Mouse (Mus musculus): ENCODE results near the gene Ppp1r15a. TPM values are rescaled to one million over a fixed set of nuclear protein-coding genes. Genes with fewer than 3 reads are reported as not detected.
"Not testable (repeated sequence)": the region's sequence is repeated elsewhere in the genome, so short reads cannot be mapped to it uniquely, and the experiment has no call there.

The Ppp1r15a gene
- total RNA-seq, 2 experiments from 2014 or later, result 47.1 to 48.6 TPM

DNA sequence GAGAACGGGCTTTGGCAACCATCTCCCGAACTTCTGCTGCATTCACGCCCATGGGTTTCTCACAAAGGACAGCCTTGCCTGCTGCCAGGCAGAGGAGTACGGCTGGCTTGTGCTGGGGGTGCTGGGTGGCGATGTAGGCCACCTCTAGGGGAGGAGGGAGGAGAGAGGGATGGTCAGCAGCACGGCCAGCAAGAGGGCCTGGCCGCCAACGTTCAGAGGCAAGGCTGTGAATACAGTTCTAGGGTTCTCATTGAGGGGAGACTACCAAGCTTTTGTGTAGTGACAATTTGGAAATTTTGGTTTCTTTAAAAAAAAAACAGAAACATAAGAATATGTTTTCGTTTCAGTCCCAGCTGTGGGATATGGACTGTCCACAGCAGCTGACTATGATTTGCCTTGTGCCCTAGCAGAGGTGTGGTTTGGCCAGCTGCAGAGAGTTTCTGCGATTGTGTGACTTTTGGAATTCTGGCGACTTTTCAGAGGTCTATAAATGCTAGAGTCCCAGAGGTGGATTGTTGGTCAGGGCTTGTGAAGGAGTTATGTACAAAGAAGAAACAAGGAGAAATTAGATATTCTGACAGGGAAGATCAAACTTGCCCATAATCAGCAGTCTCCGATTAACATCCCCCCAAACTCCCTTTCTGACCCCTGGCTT, 39.2 kb downstream of the Ppp1r15a start, which contains the start of gene Gm45808:
Gm45808 (minus strand) TSS at position 51 of the 655 bp plus-strand sequence.
- no peak for DNase-seq (ENCODE audit: low spot score in 2 of 2)

DNA sequence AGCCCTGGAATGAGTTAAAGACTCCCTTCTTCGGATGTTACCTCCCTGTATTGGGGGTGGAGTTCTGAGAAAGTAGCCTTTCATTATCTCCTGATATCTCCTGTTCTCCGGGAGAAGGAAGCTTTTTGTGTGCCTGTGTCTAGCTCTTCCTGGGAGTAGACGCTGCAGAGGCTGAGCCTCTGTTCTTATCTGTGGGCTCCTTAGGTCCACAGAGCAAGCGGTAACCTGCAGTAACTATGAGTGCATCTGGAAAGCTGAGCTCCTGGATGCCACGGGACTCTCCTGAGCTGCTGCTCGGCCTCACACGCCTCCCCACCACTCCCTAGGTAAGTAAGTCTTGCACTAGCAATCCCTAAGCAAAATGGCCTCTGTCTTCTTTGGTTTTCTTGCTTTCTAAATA, 39.9 kb downstream of the Ppp1r15a start:
- DNase-seq (ENCODE audit: low spot score in 2 of 2), result no peak

- not testable (repeated sequence) for DNase-seq (ENCODE audit: low spot score in 2 of 2)
These were observed 41.1 kb downstream of the Ppp1r15a start for GRCm38 (mm10) chr7:45484985-45485384.

- no peak for DNase-seq (ENCODE audit: low spot score in 2 of 2)
These were observed 43.9 kb downstream of the Ppp1r15a start for GRCm38 (mm10) chr7:45482166-45482565.

DNA sequence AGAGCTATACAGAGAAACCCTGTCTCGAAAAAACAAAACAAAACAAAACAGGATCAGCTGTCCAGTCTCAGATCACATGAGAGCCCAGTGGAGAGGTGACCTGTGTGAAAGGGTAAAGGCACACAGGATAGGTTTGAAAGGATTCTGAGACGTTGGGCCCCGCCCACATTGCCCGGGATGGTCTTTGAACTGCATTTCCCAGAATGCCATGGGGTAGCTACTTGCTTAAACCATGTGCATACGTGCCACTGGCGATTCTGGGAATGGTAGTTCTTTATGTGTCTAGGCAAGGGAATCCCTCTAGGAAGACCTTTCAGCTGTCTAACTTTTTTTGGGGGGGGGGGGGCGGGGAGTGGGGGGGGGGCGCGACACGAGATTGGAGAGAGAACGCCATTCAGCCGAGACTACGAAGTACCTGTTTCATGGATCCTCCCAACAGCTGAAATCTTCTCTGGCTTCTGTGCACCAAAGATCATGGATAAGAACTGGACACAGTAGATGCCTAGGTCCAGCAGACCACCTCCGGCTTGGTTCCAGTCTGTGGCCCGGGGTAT, 44.6 kb downstream of the Ppp1r15a start, which contains the start of gene Tulp2:
Tulp2 (plus strand) TSS at position 504 of the 554 bp plus-strand sequence.
- DNase-seq (ENCODE audit: low spot score in 2 of 2), result no peak

DNA sequence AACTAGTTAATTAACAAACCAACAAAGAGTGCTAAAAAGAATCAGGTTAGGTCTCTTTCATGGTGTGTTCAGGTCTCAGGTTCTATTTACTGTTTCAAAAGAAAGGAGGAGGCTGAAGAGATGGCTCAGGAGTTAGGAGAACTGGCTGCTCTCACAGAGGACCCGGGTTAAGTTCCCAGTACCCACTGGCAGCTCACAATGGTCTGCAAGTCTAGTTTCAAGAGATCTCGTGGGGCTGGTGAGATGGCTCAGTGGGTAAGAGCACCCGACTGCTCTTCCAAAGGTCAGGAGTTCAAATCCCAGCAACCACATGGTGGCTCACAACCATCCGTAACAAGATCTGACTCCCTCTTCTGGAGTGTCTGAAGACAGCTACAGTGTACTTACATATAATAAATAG, 45.8 kb downstream of the Ppp1r15a start:
- not testable (repeated sequence) for DNase-seq (ENCODE audit: low spot score in 2 of 2)

DNA sequence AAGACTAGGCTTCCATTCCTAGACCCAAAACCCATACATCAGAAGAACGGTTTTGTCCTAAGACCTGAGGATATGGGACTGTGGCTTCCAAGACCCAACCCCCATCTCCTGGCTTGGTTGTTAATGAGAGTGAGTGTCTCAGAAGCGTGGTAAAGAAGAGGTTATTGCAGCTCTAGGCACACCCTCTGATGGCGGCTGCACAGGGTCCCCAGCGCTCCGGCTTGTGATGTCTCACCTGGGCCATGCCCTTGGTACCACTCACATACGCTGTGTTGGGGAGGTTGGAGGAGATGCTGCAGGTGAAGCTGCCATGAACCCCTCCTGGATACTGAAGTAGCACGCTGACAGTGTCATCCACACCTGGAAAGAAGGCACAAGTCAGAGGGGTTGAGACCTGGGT, 47.3 kb downstream of the Ppp1r15a start:
- no peak for DNase-seq (ENCODE audit: low spot score in 2 of 2)

DNA sequence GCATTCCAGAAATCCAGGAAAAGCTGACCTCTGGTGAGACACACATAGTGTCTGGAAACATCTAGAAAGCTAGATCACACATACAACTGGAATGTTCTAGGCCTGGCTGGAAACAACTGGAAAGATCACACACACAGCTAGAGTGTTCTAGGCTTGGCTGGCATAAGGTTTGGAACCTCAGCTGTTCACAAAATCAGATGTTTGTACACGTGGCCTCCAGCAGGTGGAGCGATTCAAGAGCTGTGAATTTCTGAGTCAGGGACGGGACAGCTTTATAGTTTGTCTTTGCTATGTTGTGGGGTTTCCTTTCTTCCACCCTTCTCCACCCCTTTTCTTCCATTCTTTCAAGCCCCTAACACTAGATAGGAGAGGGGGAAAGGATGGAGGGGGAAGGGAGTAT, 49.1 kb downstream of the Ppp1r15a start:
- DNase-seq (ENCODE audit: low spot score in 2 of 2), result peak in 1 of 2 experiments; percentile 51

- no peak for DNase-seq (ENCODE audit: low spot score in 2 of 2)
These were observed 49.6 kb downstream of the Ppp1r15a start for GRCm38 (mm10) chr7:45476453-45476852.

DNA sequence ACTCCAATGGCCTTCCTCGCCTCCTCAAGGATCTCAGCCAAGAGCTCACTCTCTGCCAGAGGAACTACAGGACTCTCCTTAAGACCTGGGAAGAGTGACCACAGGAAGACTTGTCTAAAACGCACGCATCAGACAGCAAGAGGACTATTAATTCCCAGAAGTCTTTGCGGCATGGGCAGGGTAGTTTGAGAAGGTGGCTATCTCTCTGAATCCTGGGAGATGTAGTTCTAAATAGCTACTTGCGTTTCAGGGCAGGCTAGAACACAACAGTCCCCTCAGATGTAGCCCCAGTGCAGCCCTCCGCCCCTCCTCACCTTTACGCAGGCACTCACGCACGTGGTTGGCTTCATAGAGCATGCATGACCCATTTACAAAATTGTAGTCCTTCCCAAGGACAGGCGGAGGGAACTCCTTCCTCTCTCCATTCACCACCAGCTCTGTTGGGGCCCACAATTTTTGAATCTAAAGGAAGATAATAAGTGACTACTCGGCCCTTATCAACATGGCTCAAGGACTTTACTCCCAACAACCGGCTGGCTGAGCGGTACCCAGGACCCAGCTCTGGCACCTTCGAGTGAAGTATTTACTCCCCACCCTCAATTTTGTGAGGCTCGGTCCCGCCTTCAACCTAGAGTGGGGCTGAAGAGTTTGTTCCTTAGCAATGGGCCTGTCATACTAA, 50.6 kb downstream of the Ppp1r15a start:
- no peak for DNase-seq (ENCODE audit: low spot score in 2 of 2)

Other genes with a start within 250 kb of the Ppp1r15a start
- under 1 TPM in 1 of 2 experiments, not detected in 1; 0.19 TPM for gene Slc6a21, start 248.8 kb downstream of the Ppp1r15a start, total RNA-seq (2021)
- gene Trpm4, start 192.5 kb downstream of the Ppp1r15a start, total RNA-seq (2021), result 10 to 100 TPM in 1 of 2 experiments, 1 to 10 TPM in 1; 7.8 to 11.0 TPM
- gene Hrc, start 191.0 kb downstream of the Ppp1r15a start, total RNA-seq (2021), result under 1 TPM; 0.17 to 0.83 TPM
- 1 to 10 TPM; 1.7 to 3.2 TPM for gene Ppfia3, start 159.2 kb downstream of the Ppp1r15a start, total RNA-seq (2021)
- gene Lin7b, start 155.7 kb downstream of the Ppp1r15a start, total RNA-seq (2021), result 1 to 10 TPM; 1.3 to 1.7 TPM
- 100 to 1,000 TPM; 262 to 325 TPM for gene Snrnp70, start 130.5 kb downstream of the Ppp1r15a start, total RNA-seq (2021)
- not detected for gene Kcna7, start 120.6 kb downstream of the Ppp1r15a start, total RNA-seq (2021)
- gene Ntf5, start 112.6 kb downstream of the Ppp1r15a start, total RNA-seq (2021), result under 1 TPM; 0.17 to 0.45 TPM
- gene Lhb, start 105.4 kb downstream of the Ppp1r15a start, total RNA-seq (2021), result not detected
- gene Gys1, start 91.4 kb downstream of the Ppp1r15a start, total RNA-seq (2021), result 10 to 100 TPM; 40.4 to 61.6 TPM
- gene Ruvbl2, start 88.2 kb downstream of the Ppp1r15a start, total RNA-seq (2021), result 10 to 100 TPM; 41.9 to 43.3 TPM
- gene Ftl1, start 66.4 kb downstream of the Ppp1r15a start, total RNA-seq (2021), result 1,000 to 10,000 TPM; 1,437 to 1,911 TPM
- 10 to 100 TPM; 58.2 to 64.3 TPM for gene Bax, start 59.4 kb downstream of the Ppp1r15a start, total RNA-seq (2021)
- gene Tulp2, start 44.4 kb downstream of the Ppp1r15a start, total RNA-seq (2021), result 1 to 10 TPM in 1 of 2 experiments, under 1 TPM in 1; 0.66 to 2.6 TPM
- 10 to 100 TPM; 42.8 to 43.4 TPM for gene Gm45808, start 39.5 kb downstream of the Ppp1r15a start, total RNA-seq (2021)
- 10 to 100 TPM; 73.2 to 77.2 TPM for gene Dhdh, start 37.5 kb downstream of the Ppp1r15a start, total RNA-seq (2021)
- 100 to 1,000 TPM; 272 to 283 TPM for gene Nucb1, start 15.9 kb downstream of the Ppp1r15a start, total RNA-seq (2021)
- 1 to 10 TPM; 2.5 to 2.7 TPM for gene Plekha4, start 62 bp upstream of the Ppp1r15a start, total RNA-seq (2021)
- 1 to 10 TPM in 1 of 2 experiments, under 1 TPM in 1; 0.83 to 3.0 TPM for gene Hsd17b14, start 28.6 kb upstream of the Ppp1r15a start, total RNA-seq (2021)
- gene Bcat2, start 43.9 kb upstream of the Ppp1r15a start, total RNA-seq (2021), result 100 to 1,000 TPM; 164 to 265 TPM
- 1 to 10 TPM in 1 of 2 experiments, not detected in 1; 1.4 TPM for gene Fgf21, start 89.2 kb upstream of the Ppp1r15a start, total RNA-seq (2021)
- gene Fut1, start 91.0 kb upstream of the Ppp1r15a start, total RNA-seq (2021), result not detected
- gene Izumo1, start 95.5 kb upstream of the Ppp1r15a start, total RNA-seq (2021), result under 1 TPM; 0.22 to 0.33 TPM
- gene Rasip1, start 101.2 kb upstream of the Ppp1r15a start, total RNA-seq (2021), result 10 to 100 TPM; 16.0 to 27.6 TPM
- 1 to 10 TPM; 2.4 to 7.7 TPM for gene Mamstr, start 113.7 kb upstream of the Ppp1r15a start, total RNA-seq (2021)
- under 1 TPM in 1 of 2 experiments, not detected in 1; 0.13 TPM for gene Fut2, start 140.1 kb upstream of the Ppp1r15a start, total RNA-seq (2021)
- gene Ntn5, start 157.8 kb upstream of the Ppp1r15a start, total RNA-seq (2021), result under 1 TPM; 0.36 to 0.61 TPM
- gene Sec1, start 168.1 kb upstream of the Ppp1r15a start, total RNA-seq (2021), result under 1 TPM; 0.23 to 0.35 TPM
- gene Car11, start 173.6 kb upstream of the Ppp1r15a start, total RNA-seq (2021), result 10 to 100 TPM; 15.8 to 16.9 TPM
- gene Dbp, start 178.8 kb upstream of the Ppp1r15a start, total RNA-seq (2021), result 10 to 100 TPM; 64.8 to 96.6 TPM
- 100 to 1,000 TPM; 934 to 965 TPM for gene Rpl18, start 189.2 kb upstream of the Ppp1r15a start, total RNA-seq (2021)
- gene Sphk2, start 191.7 kb upstream of the Ppp1r15a start, total RNA-seq (2021), result 10 to 100 TPM; 37.7 to 42.0 TPM
- under 1 TPM; 0.30 to 0.35 TPM for gene Fam83e, start 194.9 kb upstream of the Ppp1r15a start, total RNA-seq (2021)
- gene Spaca4, start 199.5 kb upstream of the Ppp1r15a start, total RNA-seq (2021), result not detected

Measured in adrenal gland, adult 18-20 months (tissue).